Mouse (Mus musculus) testis, postnatal 14 days (tissue): ENCODE results near the gene Wwox.

Experiments used
- DNase-seq: peaks from one replicate; pipeline ENCODE4 v3.0.0; 2021; ENCODE audit warnings: low spot score

Wwox gene

GRCm38 (mm10) chr8:115090202-115090601 is 650.7 kb downstream of the Wwox start:
- DNase-seq = no peak

GRCm38 (mm10) chr8:115095548-115095947 is 656.1 kb downstream of the Wwox start:
- DNase-seq = no peak

- DNase-seq = no peak
Observed at GRCm38 (mm10) chr8:115097988-115098562, 658.6 kb downstream of the Wwox start.

- no peak for DNase-seq
Observed at GRCm38 (mm10) chr8:115109309-115109708, 669.9 kb downstream of the Wwox start.

- DNase-seq = no peak
Observed at GRCm38 (mm10) chr8:115110423-115110822, 671.0 kb downstream of the Wwox start.

GRCm38 (mm10) chr8:115112062-115112461 is 672.6 kb downstream of the Wwox start:
- no peak for DNase-seq

GRCm38 (mm10) chr8:115114498-115114897 is 675.0 kb downstream of the Wwox start:
- DNase-seq = no peak

- DNase-seq = no peak
Observed at GRCm38 (mm10) chr8:115126081-115126480, 686.6 kb downstream of the Wwox start.

- DNase-seq = no peak
Observed at GRCm38 (mm10) chr8:115126674-115127073, 687.2 kb downstream of the Wwox start.

- DNase-seq = no peak
Observed at GRCm38 (mm10) chr8:115129307-115129706, 689.9 kb downstream of the Wwox start.

GRCm38 (mm10) chr8:115133119-115133518 is 693.7 kb downstream of the Wwox start:
- no peak for DNase-seq

- no peak for DNase-seq
Observed at GRCm38 (mm10) chr8:115133711-115134218, 694.3 kb downstream of the Wwox start.

GRCm38 (mm10) chr8:115136888-115137287 is 697.4 kb downstream of the Wwox start:
- DNase-seq = no peak

GRCm38 (mm10) chr8:115141614-115142013 is 702.2 kb downstream of the Wwox start:
- no peak for DNase-seq

GRCm38 (mm10) chr8:115143530-115144320 is 704.3 kb downstream of the Wwox start:
- DNase-seq = no peak

- DNase-seq = no peak
Observed at GRCm38 (mm10) chr8:115147006-115147405, 707.6 kb downstream of the Wwox start.

- no peak for DNase-seq
Observed at GRCm38 (mm10) chr8:115150446-115151109, 711.1 kb downstream of the Wwox start.

GRCm38 (mm10) chr8:115151416-115151815 is 712.0 kb downstream of the Wwox start:
- DNase-seq = no peak

- DNase-seq = no peak
Observed at GRCm38 (mm10) chr8:115154096-115154495, 714.6 kb downstream of the Wwox start.

- DNase-seq = no peak
Observed at GRCm38 (mm10) chr8:115156142-115156541, 716.7 kb downstream of the Wwox start.

GRCm38 (mm10) chr8:115157977-115158720 is 718.7 kb downstream of the Wwox start:
- no peak for DNase-seq

- DNase-seq = no peak
Observed at GRCm38 (mm10) chr8:115158721-115159111, 719.3 kb downstream of the Wwox start.
